Mouse (Mus musculus) frontal cortex, postnatal 14 days (tissue): Measurements from ENCODE around the gene Olfr575.

Experiments used
- DNase-seq, 2 experiments: peaks; one replicate each; pipeline ENCODE4 v3.0.0; 2022; ENCODE audit warnings: low spot score in 2 of 2

Olfr575 gene

GRCm38 (mm10) chr7:102958593-102958992 lies at the start of gene Olfr575:
Olfr575 (minus strand) TSS chr7:102958775.
- DNase-seq: no peak

- no peak for DNase-seq
Measured at GRCm38 (mm10) chr7:102989224-102989623, 30.6 kb upstream of the Olfr575 start, which contains the start of gene Olfr578. Olfr578 (minus strand) TSS chr7:102989324.

- DNase-seq: no peak
Measured at GRCm38 (mm10) chr7:102975843-102976242, 17.3 kb upstream of the Olfr575 start, which contains the start of gene Olfr577. Olfr577 (minus strand) TSS chr7:102975943.

GRCm38 (mm10) chr7:102974399-102974798 lies 15.8 kb upstream of the Olfr575 start:
- DNase-seq: no peak

GRCm38 (mm10) chr7:102962360-102962759 lies 3.8 kb upstream of the Olfr575 start, which contains the start of gene Olfr576:
Olfr576 (plus strand) TSS chr7:102962660.
- DNase-seq: no peak

GRCm38 (mm10) chr7:102958137-102958536 lies 438 bp downstream of the Olfr575 start:
- DNase-seq: no peak

GRCm38 (mm10) chr7:102950732-102951131 lies 7.8 kb downstream of the Olfr575 start:
- DNase-seq: no peak

GRCm38 (mm10) chr7:102948167-102948566 lies 10.4 kb downstream of the Olfr575 start, which contains the start of gene Olfr574:
Olfr574 (plus strand) TSS chr7:102948467.
- DNase-seq: no peak

- no peak for DNase-seq
Measured at GRCm38 (mm10) chr7:102943417-102943816, 15.2 kb downstream of the Olfr575 start.

- no peak for DNase-seq
Measured at GRCm38 (mm10) chr7:102942475-102942874, 16.1 kb downstream of the Olfr575 start, which contains the start of gene Olfr573-ps1. Olfr573-ps1 (minus strand) TSS chr7:102942575.

- DNase-seq: no peak
Measured at GRCm38 (mm10) chr7:102927105-102927504, 31.5 kb downstream of the Olfr575 start.

GRCm38 (mm10) chr7:102924109-102924508 lies 34.5 kb downstream of the Olfr575 start, which contains the start of gene Olfr572:
Olfr572 (plus strand) TSS chr7:102924409.
- no peak for DNase-seq

GRCm38 (mm10) chr7:102919632-102920031 lies 38.9 kb downstream of the Olfr575 start:
- no peak for DNase-seq

- DNase-seq: no peak
Measured at GRCm38 (mm10) chr7:102917032-102917875, 41.3 kb downstream of the Olfr575 start, which contains the start of gene Olfr571. Olfr571 (minus strand) TSS chr7:102917536.

GRCm38 (mm10) chr7:102916405-102916804 lies 42.2 kb downstream of the Olfr575 start:
- DNase-seq: no peak

GRCm38 (mm10) chr7:102915261-102915660 lies 43.3 kb downstream of the Olfr575 start:
- no peak for DNase-seq
